Mouse (Mus musculus): ENCODE measurements at regions not wholly inside any gene's neighbourhood (a gene's known extent, or its start where the extent isn't known, plus 50 kb on each side); places are given as distances from the start of the nearest gene placed in this dataset.
A peak's percentile ranks its signal among the peaks of the same experiment; 100 is the strongest.

GRCm38 (mm10) chr5:85177787-85178186 is 760.6 kb upstream of the Epha5 start:
- peak in 1 of 2 experiments; percentile 1 for DNase-seq

GRCm38 (mm10) chr5:85173899-85174298 is 756.7 kb upstream of the Epha5 start:
- no peak for DNase-seq

- DNase-seq: no peak
Measured at GRCm38 (mm10) chr5:85155858-85156257, 738.7 kb upstream of the Epha5 start.

GRCm38 (mm10) chr5:85155213-85155612 is 738.0 kb upstream of the Epha5 start:
- no peak for DNase-seq

All from cerebellum, postnatal 10 days (tissue).